Mouse (Mus musculus): Measurements from ENCODE around the gene Sdhb. TPM values are rescaled to one million over a fixed set of nuclear protein-coding genes. Genes with fewer than 3 reads are reported as not detected.

The Sdhb gene
- polyA plus RNA-seq, 1 experiment: 703 TPM

DNA sequence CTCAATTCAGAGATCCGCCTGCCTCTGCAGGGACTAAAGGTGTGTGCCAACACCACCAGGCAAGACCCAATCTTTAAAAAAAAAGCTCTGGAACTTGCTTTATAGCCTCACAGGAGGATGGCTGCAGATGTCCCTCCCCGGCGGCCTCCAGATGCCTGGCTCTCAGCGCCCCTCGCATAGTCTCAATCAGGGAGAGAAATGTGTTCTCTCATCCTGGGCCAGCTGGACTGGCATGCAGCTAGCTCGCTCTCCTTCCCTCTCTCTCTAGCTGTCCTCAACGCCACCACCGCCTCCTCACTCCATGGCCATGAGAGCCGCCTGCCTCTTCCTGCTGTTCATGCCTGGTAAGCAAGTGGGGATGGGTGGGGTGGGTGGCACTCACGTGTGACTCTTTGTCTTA lies 51.6 kb downstream of the Sdhb start:
- Histone ChIP-seq H3K4me3 (ENCODE audit: insufficient read depth, low read depth, low read length) (no peak overlapping the region), H3K27me3 (replicated peaks; ENCODE audit: control insufficient read depth, insufficient read depth, low read length) (no peaks in the 10 kb centered on the region), H3K4me1 (ENCODE audit: control insufficient read depth, insufficient read depth, low read length) (no peaks in the 10 kb centered on the region), H3K27ac (ENCODE audit: insufficient read depth, low read depth, low read length) (no peak overlapping the region), H3K36me3 (ENCODE audit: control insufficient read depth, insufficient read depth, low read length) (no peaks in the 10 kb centered on the region; the same call in 1 of the 2 replicates)
- 78% methylated on average over 10 of the region's 10 CpGs for WGBS
- no peak for DNase-seq
- no peak for TF ChIP-seq CTCF (conservative IDR thresholded peaks at IDR 0.05; ENCODE audit: insufficient read depth, insufficient read length, low read depth, low read length)
- no peak for TF ChIP-seq POLR2A (IDR thresholded peaks at IDR 0.05; ENCODE audit: low read depth, low read length)

GRCm38 (mm10) chr4:141014114-141014513 lies 53.1 kb downstream of the Sdhb start:
- H3K36me3 ChIP-seq (ENCODE audit: control insufficient read depth, insufficient read depth, low read length): peaks cover 2% of the 10 kb centered on the region; the same call in 1 of the 2 replicates
- TF ChIP-seq CTCF (conservative IDR thresholded peaks at IDR 0.05; ENCODE audit: insufficient read depth, insufficient read length, low read depth, low read length): no peak
- TF ChIP-seq POLR2A (IDR thresholded peaks at IDR 0.05; ENCODE audit: low read depth, low read length): no peak

GRCm38 (mm10) chr4:141014856-141015255 lies 53.9 kb downstream of the Sdhb start:
- no peaks in the 10 kb centered on the region for H3K4me1 ChIP-seq (ENCODE audit: control insufficient read depth, insufficient read depth, low read length)
- WGBS: 87% methylated on average over 11 of the region's 11 CpGs
- TF ChIP-seq CTCF (conservative IDR thresholded peaks at IDR 0.05; ENCODE audit: insufficient read depth, insufficient read length, low read depth, low read length) (no peak), POLR2A (IDR thresholded peaks at IDR 0.05; ENCODE audit: low read depth, low read length) (no peak)

More at GRCm38 (mm10) chr4:141014114-141014513, 53.1 kb downstream of the Sdhb start:
- no peak overlapping the region for H3K27ac ChIP-seq (ENCODE audit: insufficient read depth, low read depth, low read length)
- H3K4me3 ChIP-seq (ENCODE audit: insufficient read depth, low read depth, low read length): no peak overlapping the region
- no peaks in the 10 kb centered on the region for H3K4me1 ChIP-seq (ENCODE audit: control insufficient read depth, insufficient read depth, low read length)
- 79% methylated on average over 8 of the region's 8 CpGs for WGBS
- no peaks in the 10 kb centered on the region for H3K27me3 ChIP-seq (replicated peaks; ENCODE audit: control insufficient read depth, insufficient read depth, low read length)
- no peak for DNase-seq

GRCm38 (mm10) chr4:141015356-141015755 lies 54.4 kb downstream of the Sdhb start:
- WGBS: 59% methylated on average over 7 of the region's 7 CpGs
- DNase-seq: no peak
- H3K27ac ChIP-seq (ENCODE audit: insufficient read depth, low read depth, low read length): no peak overlapping the region

More at GRCm38 (mm10) chr4:141014856-141015255, 53.9 kb downstream of the Sdhb start:
- Histone ChIP-seq H3K27me3 (replicated peaks; ENCODE audit: control insufficient read depth, insufficient read depth, low read length) (no peaks in the 10 kb centered on the region), H3K27ac (ENCODE audit: insufficient read depth, low read depth, low read length) (no peak overlapping the region), H3K36me3 (ENCODE audit: control insufficient read depth, insufficient read depth, low read length) (peaks cover 2% of the 10 kb centered on the region; the same call in 1 of the 2 replicates), H3K4me3 (ENCODE audit: insufficient read depth, low read depth, low read length) (no peak overlapping the region)
- DNase-seq: no peak

DNA sequence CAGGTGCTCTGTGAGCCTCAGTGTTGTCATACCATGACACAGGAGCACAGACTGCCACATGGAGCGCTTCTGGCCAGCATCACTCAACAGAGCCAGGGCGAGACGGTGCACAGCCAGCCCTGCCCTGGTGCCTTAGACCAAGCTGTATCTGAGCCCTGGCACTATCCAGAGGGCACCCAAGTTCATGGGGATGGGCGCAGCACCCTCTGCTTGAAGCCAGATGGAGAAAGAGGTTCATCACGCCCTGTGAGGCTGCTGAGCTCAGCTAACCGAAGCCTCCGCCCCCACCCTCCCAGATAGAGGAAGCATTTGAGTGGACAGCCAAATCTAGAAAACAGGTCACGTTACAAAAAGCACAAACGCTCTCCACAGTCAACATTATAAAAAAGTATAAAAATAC lies 55.3 kb downstream of the Sdhb start:
- no peak for DNase-seq
- Histone ChIP-seq H3K4me1 (ENCODE audit: control insufficient read depth, insufficient read depth, low read length) (no peaks in the 10 kb centered on the region), H3K27ac (ENCODE audit: insufficient read depth, low read depth, low read length) (no peak overlapping the region), H3K36me3 (ENCODE audit: control insufficient read depth, insufficient read depth, low read length) (peaks cover 2% of the 10 kb centered on the region; the same call in 1 of the 2 replicates), H3K27me3 (replicated peaks; ENCODE audit: control insufficient read depth, insufficient read depth, low read length) (no peaks in the 10 kb centered on the region), H3K4me3 (ENCODE audit: insufficient read depth, low read depth, low read length) (no peak overlapping the region)
- WGBS: 64% methylated on average over 9 of the region's 9 CpGs
- TF ChIP-seq CTCF (conservative IDR thresholded peaks at IDR 0.05; ENCODE audit: insufficient read depth, insufficient read length, low read depth, low read length) (no peak), POLR2A (IDR thresholded peaks at IDR 0.05; ENCODE audit: low read depth, low read length) (no peak)

More at GRCm38 (mm10) chr4:141015356-141015755, 54.4 kb downstream of the Sdhb start:
- Histone ChIP-seq H3K27me3 (replicated peaks; ENCODE audit: control insufficient read depth, insufficient read depth, low read length) (no peaks in the 10 kb centered on the region), H3K4me3 (ENCODE audit: insufficient read depth, low read depth, low read length) (no peak overlapping the region), H3K36me3 (ENCODE audit: control insufficient read depth, insufficient read depth, low read length) (peaks cover 2% of the 10 kb centered on the region; the same call in 1 of the 2 replicates), H3K4me1 (ENCODE audit: control insufficient read depth, insufficient read depth, low read length) (no peaks in the 10 kb centered on the region)
- TF ChIP-seq CTCF (conservative IDR thresholded peaks at IDR 0.05; ENCODE audit: insufficient read depth, insufficient read length, low read depth, low read length) (no peak), POLR2A (IDR thresholded peaks at IDR 0.05; ENCODE audit: low read depth, low read length) (no peak)

DNA sequence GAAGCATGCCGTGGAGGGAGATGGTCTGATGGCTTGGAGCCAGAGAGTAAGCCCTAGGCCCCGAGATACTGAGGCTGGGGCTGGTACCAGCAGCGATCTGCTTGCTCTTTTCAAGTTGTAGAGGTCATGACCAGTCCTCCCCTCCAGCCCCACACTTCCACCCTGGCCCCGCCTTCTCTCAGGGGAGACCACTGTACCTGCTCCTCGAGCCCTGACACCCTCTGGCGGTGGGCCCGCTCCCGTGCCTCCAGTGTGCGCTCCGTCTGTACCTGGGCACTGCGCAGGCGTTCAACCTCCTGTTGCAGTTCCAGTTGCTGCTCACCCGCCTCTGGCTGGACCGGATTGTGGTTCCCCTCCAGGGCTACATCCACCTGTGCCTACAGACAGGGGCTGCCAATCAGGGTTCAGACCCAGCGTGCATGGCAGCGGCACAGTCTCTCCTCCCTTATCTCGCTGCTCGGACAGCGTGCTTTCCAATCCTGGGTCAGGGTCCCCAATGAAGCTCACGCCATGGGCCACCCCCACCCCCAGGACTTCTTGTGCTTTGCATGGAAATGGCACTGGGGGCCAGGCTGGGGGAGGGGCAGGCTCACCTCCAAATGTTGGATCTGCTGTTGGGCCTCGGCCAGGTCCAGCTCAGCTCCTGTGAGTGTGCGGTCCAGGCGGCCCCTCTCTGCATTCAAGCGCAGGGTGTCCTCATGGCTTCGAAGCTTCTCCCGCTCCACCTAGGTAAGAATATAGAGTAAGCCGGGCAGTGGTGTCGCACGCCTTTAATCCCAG lies 56.8 kb downstream of the Sdhb start:
- Histone ChIP-seq H3K36me3 (ENCODE audit: control insufficient read depth, insufficient read depth, low read length) (peaks cover 2% of the 10 kb centered on the region; the same call in 1 of the 2 replicates), H3K27ac (ENCODE audit: insufficient read depth, low read depth, low read length) (no peak overlapping the region), H3K4me1 (ENCODE audit: control insufficient read depth, insufficient read depth, low read length) (no peaks in the 10 kb centered on the region), H3K4me3 (ENCODE audit: insufficient read depth, low read depth, low read length) (no peak overlapping the region), H3K27me3 (replicated peaks; ENCODE audit: control insufficient read depth, insufficient read depth, low read length) (no peaks in the 10 kb centered on the region)
- DNase-seq: no peak
- TF ChIP-seq POLR2A (IDR thresholded peaks at IDR 0.05; ENCODE audit: low read depth, low read length): no peak
- no peak for TF ChIP-seq CTCF (conservative IDR thresholded peaks at IDR 0.05; ENCODE audit: insufficient read depth, insufficient read length, low read depth, low read length)
- WGBS: 88% methylated on average over 29 of the region's 29 CpGs

DNA sequence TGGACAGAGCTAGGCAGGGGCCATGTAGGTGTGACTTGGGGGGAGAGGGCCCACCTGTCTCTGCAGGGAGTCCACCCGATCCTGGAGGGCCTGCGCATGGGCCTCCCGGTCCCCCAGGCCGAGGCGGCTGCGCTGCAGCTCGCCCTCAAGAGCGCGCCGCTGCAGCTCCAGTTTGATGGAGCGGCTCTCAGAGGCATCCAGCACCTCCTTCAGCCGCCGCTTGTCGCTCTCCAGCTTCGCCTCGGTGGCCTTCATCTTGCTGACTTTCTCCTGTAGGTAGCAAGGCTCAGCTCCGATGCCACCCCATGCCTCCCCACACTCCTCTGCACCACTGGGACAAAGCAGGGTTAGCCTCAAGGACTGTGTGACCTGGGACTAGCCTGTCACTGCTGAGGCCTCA lies 59.2 kb downstream of the Sdhb start:
- Histone ChIP-seq H3K4me3 (ENCODE audit: insufficient read depth, low read depth, low read length) (no peak overlapping the region), H3K27me3 (replicated peaks; ENCODE audit: control insufficient read depth, insufficient read depth, low read length) (no peaks in the 10 kb centered on the region), H3K36me3 (ENCODE audit: control insufficient read depth, insufficient read depth, low read length) (peaks cover 2% of the 10 kb centered on the region; the same call in 1 of the 2 replicates), H3K27ac (ENCODE audit: insufficient read depth, low read depth, low read length) (no peak overlapping the region), H3K4me1 (ENCODE audit: control insufficient read depth, insufficient read depth, low read length) (no peaks in the 10 kb centered on the region)
- TF ChIP-seq POLR2A (IDR thresholded peaks at IDR 0.05; ENCODE audit: low read depth, low read length) (no peak), CTCF (conservative IDR thresholded peaks at IDR 0.05; ENCODE audit: insufficient read depth, insufficient read length, low read depth, low read length) (no peak)
- no peak for DNase-seq
- 89% methylated on average over 17 of the region's 17 CpGs for WGBS
